Mouse (Mus musculus): ENCODE results near the gene Ginm1.

DNA sequence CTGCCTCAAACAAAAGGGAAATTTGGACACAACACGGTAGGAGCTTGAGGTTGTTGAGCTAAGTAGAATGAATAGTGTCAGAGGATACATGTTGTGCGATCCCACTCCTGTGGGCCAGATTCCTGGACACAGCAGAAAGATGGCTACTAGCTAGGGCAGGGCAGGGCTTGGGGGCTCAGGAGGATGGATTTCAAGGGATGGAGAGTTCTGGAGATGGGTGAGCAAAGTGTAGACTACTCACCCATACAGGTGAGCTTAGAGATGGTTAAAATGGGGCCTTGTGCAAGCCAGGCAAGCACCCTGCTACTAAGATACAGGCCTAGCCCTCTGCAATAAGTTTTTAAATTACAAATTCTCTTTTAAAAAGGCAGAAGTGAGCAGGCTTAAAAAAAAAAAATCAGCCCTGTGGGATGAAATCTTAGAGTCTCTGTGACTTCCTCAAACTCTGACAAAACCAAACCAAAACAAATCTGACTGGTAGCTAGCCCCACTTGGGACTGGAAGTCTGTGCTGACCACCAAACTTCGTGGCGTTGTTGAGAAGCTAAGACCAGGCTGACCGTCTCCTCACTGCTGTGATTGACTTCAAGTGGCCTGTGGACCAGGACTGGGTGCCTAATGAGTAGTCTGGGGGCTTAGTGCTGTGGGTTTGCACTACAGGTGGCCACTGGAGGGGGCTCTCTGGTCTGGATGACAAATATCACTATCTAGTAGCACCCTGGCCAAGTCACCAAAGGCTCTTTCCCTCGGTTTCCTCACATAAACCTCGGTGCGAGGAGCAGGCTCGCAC, 40.9 kb upstream of the Ginm1 start:
- TF ChIP-seq POLR2A (IDR thresholded peaks at IDR 0.05; ENCODE audit: insufficient read length, low read depth) (no peak), SRF (IDR thresholded peaks at IDR 0.05; ENCODE audit: control insufficient read depth, insufficient read length, low read depth) (no peak)
